16 mouse cellular contexts compared by ENCODE assay signal in genomic region chrX:167063881-167064280, GRCm38 (mm10).
A peak's percentile ranks its signal among the peaks of the same experiment; 100 is the strongest.
DNase-seq lines count a peak whose midpoint lies in the region; ATAC-seq and TF ChIP-seq lines count a peak whose summit lies in the region.
"Had no signal": no experiment of that assay in that cellular context is flagged by ENCODE, and none has a peak within 500 bp of the region (broad histone marks: within the 10 kb centered on the region; RNA-seq: fewer than 3 reads in every experiment).

No protein-coding gene starts in this region.

- H3K36me3 ChIP-seq in kidney, adult 2 months (ENCODE audit: control insufficient read depth, insufficient read depth, low read length), result no peaks in the 10 kb centered on the region
- H3K36me3 ChIP-seq in stomach, postnatal 0 days (ENCODE audit: control insufficient read depth, insufficient read depth, low read length), result no peaks in the 10 kb centered on the region
- no peaks in the 10 kb centered on the region for H3K36me3 ChIP-seq in liver, embryonic 11.5 days (ENCODE audit: control insufficient read depth, insufficient read depth, low read length)
- H3K36me3 ChIP-seq in limb, embryonic 10.5 days, result no peaks in the 10 kb centered on the region
- H3K36me3 ChIP-seq in hindbrain, embryonic 12.5 days, result no peaks in the 10 kb centered on the region
- H3K36me3 ChIP-seq: forebrain, embryonic 12.5 days; midbrain, embryonic 15.5 days had no signal

- TF ChIP-seq CTCF in kidney, adult 2 months (conservative IDR thresholded peaks at IDR 0.05; ENCODE audit: insufficient read depth, insufficient read length, low read depth, low read length), result no peak
- no peak for TF ChIP-seq CTCF in stomach, postnatal 0 days (IDR thresholded peaks at IDR 0.05; ENCODE audit: low read depth)

- TF ChIP-seq POLR2A in kidney, adult 2 months (IDR thresholded peaks at IDR 0.05; ENCODE audit: low read depth, low read length), result no peak

- no peak overlapping the region for H3K4me2 ChIP-seq in stomach, postnatal 0 days (replicated peaks; ENCODE audit: low read depth)
- H3K4me2 ChIP-seq in liver, embryonic 11.5 days, result no peak overlapping the region
- no peak overlapping the region for H3K4me2 ChIP-seq in hindbrain, embryonic 12.5 days (replicated peaks)
- H3K4me2 ChIP-seq: forebrain, embryonic 12.5 days; lung, embryonic 14.5 days; midbrain, embryonic 15.5 days had no signal

- H3K4me3 ChIP-seq in kidney, adult 2 months (ENCODE audit: insufficient read depth, low read depth, low read length), result no peak overlapping the region
- H3K4me3 ChIP-seq in stomach, postnatal 0 days (ENCODE audit: low read depth, low read length), result no peak overlapping the region
- H3K4me3 ChIP-seq in liver, embryonic 11.5 days (ENCODE audit: low read depth, low read length), result no peak overlapping the region
- H3K4me3 ChIP-seq in limb, embryonic 10.5 days, result no peak overlapping the region
- no peak overlapping the region for H3K4me3 ChIP-seq in hindbrain, embryonic 12.5 days
- H3K4me3 ChIP-seq: forebrain, embryonic 12.5 days; midbrain, embryonic 15.5 days had no signal

- no peak overlapping the region for H3K27ac ChIP-seq in kidney, adult 2 months (ENCODE audit: insufficient read depth, low read depth, low read length)
- no peak overlapping the region for H3K27ac ChIP-seq in stomach, postnatal 0 days (replicated peaks)
- no peak overlapping the region for H3K27ac ChIP-seq in liver, embryonic 11.5 days (ENCODE audit: low read depth, low read length)
- no peak overlapping the region for H3K27ac ChIP-seq in limb, embryonic 10.5 days
- H3K27ac ChIP-seq in hindbrain, embryonic 12.5 days, result no peak overlapping the region
- H3K27ac ChIP-seq: forebrain, embryonic 12.5 days; hindbrain, postnatal 0 days; midbrain, embryonic 15.5 days had no signal

- H3K9ac ChIP-seq in stomach, postnatal 0 days (ENCODE audit: low read length), result no peak overlapping the region
- no peak overlapping the region for H3K9ac ChIP-seq in liver, embryonic 11.5 days (ENCODE audit: low read depth, low read length)
- no peak overlapping the region for H3K9ac ChIP-seq in hindbrain, embryonic 12.5 days
- H3K9ac ChIP-seq: forebrain, embryonic 12.5 days; lung, embryonic 14.5 days; midbrain, embryonic 15.5 days had no signal

- no peaks in the 10 kb centered on the region for H3K4me1 ChIP-seq in kidney, adult 2 months (ENCODE audit: control insufficient read depth, insufficient read depth, low read length)
- no peaks in the 10 kb centered on the region for H3K4me1 ChIP-seq in stomach, postnatal 0 days (replicated peaks; ENCODE audit: control insufficient read depth, insufficient read depth)
- H3K4me1 ChIP-seq in liver, embryonic 11.5 days (replicated peaks; ENCODE audit: control insufficient read depth, insufficient read depth, low read length), result no peaks in the 10 kb centered on the region
- 0 out of 2 replicates have a peak, but pooled peaks cover 3% of the 10 kb centered on the region for H3K4me1 ChIP-seq in limb, embryonic 10.5 days
- H3K4me1 ChIP-seq in hindbrain, embryonic 12.5 days, result no peaks in the 10 kb centered on the region
- H3K4me1 ChIP-seq: forebrain, embryonic 12.5 days; midbrain, embryonic 15.5 days had no signal

- peak; percentile 94 for ATAC-seq in CD4-positive, CD25-positive, alpha-beta regulatory T cell, adult 4 months
- 0 out of 2 replicates have a peak, but pooled peaks have one; percentile 51 for ATAC-seq in stomach, postnatal 0 days (ENCODE audit: low FRiP score, low TSS enrichment)
- ATAC-seq in liver, embryonic 11.5 days (replicated peaks; ENCODE audit: low FRiP score), result no peak
- ATAC-seq in hindbrain, embryonic 12.5 days (ENCODE audit: low FRiP score), result no peak
- ATAC-seq: hindbrain, postnatal 0 days; midbrain, embryonic 15.5 days had no signal

- no peaks in the 10 kb centered on the region for H3K9me3 ChIP-seq in stomach, postnatal 0 days (ENCODE audit: control insufficient read depth, low read length)
- H3K9me3 ChIP-seq in liver, embryonic 11.5 days (ENCODE audit: control insufficient read depth, low read length), result no peaks in the 10 kb centered on the region
- H3K9me3 ChIP-seq in limb, embryonic 10.5 days (replicated peaks), result no peaks in the 10 kb centered on the region
- H3K9me3 ChIP-seq in hindbrain, embryonic 12.5 days (replicated peaks), result no peaks in the 10 kb centered on the region
- H3K9me3 ChIP-seq: forebrain, embryonic 12.5 days; midbrain, embryonic 15.5 days had no signal

- WGBS in kidney, adult 2 months, result 48% methylated on average over 4 of the region's 4 CpGs
- WGBS in stomach, postnatal 0 days, result 49% methylated on average over 4 of the region's 4 CpGs
- WGBS in liver, embryonic 11.5 days, result 37% methylated on average over 4 of the region's 4 CpGs
- 41% methylated on average over 4 of the region's 4 CpGs for WGBS in limb, embryonic 10.5 days
- 57% methylated on average over 4 of the region's 4 CpGs for WGBS in hindbrain, embryonic 12.5 days

- DNase-seq in kidney, adult 2 months, result peak; percentile 6
- DNase-seq in kidney, postnatal 14 days, result no peak
- peak; percentile 46 for DNase-seq in lung, postnatal 10 days
- peak; percentile 52 for DNase-seq in stomach, postnatal 0 days (ENCODE audit: low spot score)
- no peak for DNase-seq in liver, embryonic 11.5 days (ENCODE audit: low spot score)
- no peak for DNase-seq in limb, embryonic 10.5 days (ENCODE audit: low spot score)
- DNase-seq: cerebellum, adult 18-20 months; gastrocnemius, postnatal 14 days; lung, embryonic 14.5 days; right cerebral cortex, postnatal 14 days had no signal

- no peak for TF ChIP-seq EP300 in stomach, postnatal 0 days (optimal IDR thresholded peaks at IDR 0.05)

- H3K27me3 ChIP-seq in kidney, adult 2 months (replicated peaks; ENCODE audit: control insufficient read depth, insufficient read depth, low read length), result no peaks in the 10 kb centered on the region
- H3K27me3 ChIP-seq in stomach, postnatal 0 days (ENCODE audit: control insufficient read depth, insufficient read depth, low read length), result no peaks in the 10 kb centered on the region
- no peaks in the 10 kb centered on the region; the same call in 1 of the 2 replicates for H3K27me3 ChIP-seq in liver, embryonic 11.5 days (replicated peaks; ENCODE audit: control insufficient read depth, insufficient read depth, low read length)
- peaks cover 97% of the 10 kb centered on the region for H3K27me3 ChIP-seq in limb, embryonic 10.5 days (ENCODE audit: low read depth, poor library complexity, severe bottlenecking)
- peaks cover 35% of the 10 kb centered on the region for H3K27me3 ChIP-seq in hindbrain, embryonic 12.5 days
- H3K27me3 ChIP-seq: CH12.LX had no signal

Comparison
In these comparisons a context has a peak if more than half of its experiments do, and no peak if none do; other contexts are left out.
1. DNase-seq: peak in kidney, adult 2 months (single experiment), lung, postnatal 10 days (single experiment) and stomach, postnatal 0 days (single experiment); none in kidney, postnatal 14 days (single experiment), liver, embryonic 11.5 days (single experiment) and limb, embryonic 10.5 days (single experiment).
2. ATAC-seq: peak in CD4-positive, CD25-positive, alpha-beta regulatory T cell, adult 4 months (single experiment) and stomach, postnatal 0 days (single experiment); none in liver, embryonic 11.5 days (single experiment) and hindbrain, embryonic 12.5 days (single experiment).